Mouse (Mus musculus): ENCODE results near the gene Gm45808. TPM values are rescaled to one million over a fixed set of nuclear protein-coding genes. Genes with fewer than 3 reads are reported as not detected.
"Not testable (repeated sequence)": the region's sequence is repeated elsewhere in the genome, so short reads cannot be mapped to it uniquely, and the experiment has no call there.

The Gm45808 gene
- polyA plus RNA-seq, 1 experiment from 2014 or later: 0.15 TPM

GRCm38 (mm10) chr7:45521728-45522184 is 35.1 kb upstream of the Gm45808 start:
- H3K9me3 ChIP-seq (ENCODE audit: low read length): no peaks in the 10 kb centered on the region
- ATAC-seq (no peak), DNase-seq (peak; percentile 84)
- H3K4me1 ChIP-seq (ENCODE audit: insufficient read depth): peaks cover 27% of the 10 kb centered on the region
- H3K27me3 ChIP-seq (ENCODE audit: insufficient read depth, low read length): no peaks in the 10 kb centered on the region
- H3K4me2 ChIP-seq (ENCODE audit: low read depth, low read length): peak overlapping the region; percentile 82
- H3K9ac ChIP-seq (replicated peaks): peak overlapping the region; percentile 66
- TF ChIP-seq EP300 (IDR thresholded peaks at IDR 0.05; ENCODE audit: low read depth): no peak; the same call in 1 of the 2 replicates
- peak; percentile 44 for TF ChIP-seq CTCF (IDR thresholded peaks at IDR 0.05; ENCODE audit: low read depth)
- peak overlapping the region; percentile 86 for H3K4me3 ChIP-seq (ENCODE audit: low read depth, low read length)
- peaks cover 23% of the 10 kb centered on the region for H3K36me3 ChIP-seq (replicated peaks; ENCODE audit: insufficient read depth, low read length)
- H3K27ac ChIP-seq (ENCODE audit: low read depth): peak overlapping the region; percentile 76
- under 1% methylated on average over 28 of the region's 28 CpGs for WGBS (ENCODE audit: insufficient replicate concordance)

GRCm38 (mm10) chr7:45520605-45521004 is 34.0 kb upstream of the Gm45808 start:
- no peak overlapping the region for H3K27ac ChIP-seq (ENCODE audit: low read depth)
- peaks cover 31% of the 10 kb centered on the region for H3K4me1 ChIP-seq (ENCODE audit: insufficient read depth)
- H3K4me2 ChIP-seq (ENCODE audit: low read depth, low read length): no peak overlapping the region
- no peaks in the 10 kb centered on the region for H3K27me3 ChIP-seq (ENCODE audit: insufficient read depth, low read length)
- H3K36me3 ChIP-seq (replicated peaks; ENCODE audit: insufficient read depth, low read length): peaks cover 23% of the 10 kb centered on the region
- H3K4me3 ChIP-seq (ENCODE audit: low read depth, low read length): no peak overlapping the region
- H3K9ac ChIP-seq (replicated peaks): no peak overlapping the region
- ATAC-seq (no peak), DNase-seq (no peak)
- TF ChIP-seq CTCF (IDR thresholded peaks at IDR 0.05; ENCODE audit: low read depth): 0 out of 2 replicates have a peak, but pooled peaks have one; percentile 1
- TF ChIP-seq EP300 (IDR thresholded peaks at IDR 0.05; ENCODE audit: low read depth): no peak
- 87% methylated on average over 7 of the region's 7 CpGs for WGBS (ENCODE audit: insufficient replicate concordance)
- H3K9me3 ChIP-seq (ENCODE audit: low read length): no peaks in the 10 kb centered on the region

GRCm38 (mm10) chr7:45519345-45520120 is 32.9 kb upstream of the Gm45808 start:
- H3K9ac ChIP-seq (replicated peaks): no peak overlapping the region
- no peak overlapping the region for H3K4me3 ChIP-seq (ENCODE audit: low read depth, low read length)
- TF ChIP-seq CTCF (IDR thresholded peaks at IDR 0.05; ENCODE audit: low read depth) (no peak), EP300 (IDR thresholded peaks at IDR 0.05; ENCODE audit: low read depth) (no peak)
- no peak overlapping the region for H3K4me2 ChIP-seq (ENCODE audit: low read depth, low read length)
- DNase-seq (no peak), ATAC-seq (no peak)
- no peaks in the 10 kb centered on the region for H3K27me3 ChIP-seq (ENCODE audit: insufficient read depth, low read length)
- no peak overlapping the region for H3K27ac ChIP-seq (ENCODE audit: low read depth)
- 60% methylated on average over 8 of the region's 8 CpGs for WGBS (ENCODE audit: insufficient replicate concordance)
- H3K36me3 ChIP-seq (replicated peaks; ENCODE audit: insufficient read depth, low read length): peaks cover 21% of the 10 kb centered on the region
- H3K9me3 ChIP-seq (ENCODE audit: low read length): no peaks in the 10 kb centered on the region
- H3K4me1 ChIP-seq (ENCODE audit: insufficient read depth): peaks cover 34% of the 10 kb centered on the region

- DNase-seq (no peak), ATAC-seq (no peak)
- H3K36me3 ChIP-seq (replicated peaks; ENCODE audit: insufficient read depth, low read length): peaks cover 15% of the 10 kb centered on the region
- peaks cover 31% of the 10 kb centered on the region for H3K4me1 ChIP-seq (ENCODE audit: insufficient read depth)
- no peak overlapping the region for H3K4me2 ChIP-seq (ENCODE audit: low read depth, low read length)
- H3K4me3 ChIP-seq (ENCODE audit: low read depth, low read length): no peak overlapping the region
- no peaks in the 10 kb centered on the region for H3K27me3 ChIP-seq (ENCODE audit: insufficient read depth, low read length)
- no peak overlapping the region for H3K9ac ChIP-seq (replicated peaks)
- no peaks in the 10 kb centered on the region for H3K9me3 ChIP-seq (ENCODE audit: low read length)
- no peak overlapping the region for H3K27ac ChIP-seq (ENCODE audit: low read depth)
- 88% methylated on average over 16 of the region's 16 CpGs for WGBS (ENCODE audit: insufficient replicate concordance)
- TF ChIP-seq CTCF (IDR thresholded peaks at IDR 0.05; ENCODE audit: low read depth) (no peak), EP300 (IDR thresholded peaks at IDR 0.05; ENCODE audit: low read depth) (no peak)
Observed at GRCm38 (mm10) chr7:45518618-45519017, 32.0 kb upstream of the Gm45808 start.

GRCm38 (mm10) chr7:45516846-45517245 is 30.2 kb upstream of the Gm45808 start:
- WGBS (ENCODE audit: insufficient replicate concordance): 53% methylated on average over 5 of the region's 5 CpGs
- not testable (repeated sequence) for H3K9ac ChIP-seq (replicated peaks); H3K4me3 ChIP-seq (ENCODE audit: low read depth, low read length); H3K36me3 ChIP-seq (replicated peaks; ENCODE audit: insufficient read depth, low read length); H3K27me3 ChIP-seq (ENCODE audit: insufficient read depth, low read length); H3K9me3 ChIP-seq (ENCODE audit: low read length); H3K27ac ChIP-seq (ENCODE audit: low read depth); ATAC-seq; DNase-seq; H3K4me2 ChIP-seq (ENCODE audit: low read depth, low read length)
- TF ChIP-seq CTCF (IDR thresholded peaks at IDR 0.05; ENCODE audit: low read depth): peak; percentile 51
- H3K4me1 ChIP-seq (ENCODE audit: insufficient read depth): peaks cover 22% of the 10 kb centered on the region

- Histone ChIP-seq H3K27ac (ENCODE audit: low read depth) (no peak overlapping the region), H3K36me3 (replicated peaks; ENCODE audit: insufficient read depth, low read length) (no peaks in the 10 kb centered on the region), H3K4me2 (ENCODE audit: low read depth, low read length) (peak overlapping the region; percentile 33), H3K27me3 (ENCODE audit: insufficient read depth, low read length) (no peaks in the 10 kb centered on the region), H3K9me3 (ENCODE audit: low read length) (no peaks in the 10 kb centered on the region), H3K4me3 (ENCODE audit: low read depth, low read length) (no peak overlapping the region), H3K4me1 (ENCODE audit: insufficient read depth) (peaks cover 15% of the 10 kb centered on the region), H3K9ac (replicated peaks) (no peak overlapping the region)
- peak; percentile 59 for DNase-seq
- TF ChIP-seq EP300 (IDR thresholded peaks at IDR 0.05; ENCODE audit: low read depth) (no peak), CTCF (IDR thresholded peaks at IDR 0.05; ENCODE audit: low read depth) (no peak)
- WGBS (ENCODE audit: insufficient replicate concordance): 29% methylated on average over 16 of the region's 16 CpGs
- ATAC-seq: peak; percentile 64
Observed at GRCm38 (mm10) chr7:45515436-45515835, 28.8 kb upstream of the Gm45808 start.

Data from liver, postnatal 0 days (tissue).